Mouse (Mus musculus) embryo, embryonic 11.5 days (tissue): ENCODE data around the gene Armc3.

Source experiments
- DNase-seq: peaks from one replicate; pipeline ENCODE4 v3.0.0-alpha.2; 2012; ENCODE audit warnings: low read depth, low spot score

Gene Armc3

GRCm38 (mm10) chr2:19350167-19350566, 151.1 kb downstream of the Armc3 start:
- no peak for DNase-seq

- DNase-seq: no peak
Measured at GRCm38 (mm10) chr2:19351615-19352253, 152.6 kb downstream of the Armc3 start.

DNA sequence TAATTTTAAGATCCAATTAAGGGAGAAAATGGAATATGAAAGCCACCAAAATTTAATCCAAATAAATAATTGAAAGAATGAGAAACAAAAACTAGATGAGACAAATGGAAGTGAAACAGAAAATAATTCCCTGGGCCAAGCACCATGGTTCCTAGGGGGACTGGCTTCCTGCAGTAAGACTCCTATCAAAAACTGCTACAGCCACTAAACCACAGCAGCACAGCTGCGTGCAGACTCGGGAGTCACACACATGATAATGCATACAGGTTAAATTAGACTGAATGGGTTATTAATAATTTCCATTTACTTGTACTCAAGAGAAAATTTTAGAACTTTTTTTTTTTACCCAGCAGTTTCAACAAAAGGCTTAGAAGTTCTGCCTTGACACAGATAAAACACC, 154.1 kb downstream of the Armc3 start:
- no peak for DNase-seq
